Mouse (Mus musculus) MEL (cell line): ENCODE measurements around the gene Eef2k. TPM values are rescaled to one million over a fixed set of nuclear protein-coding genes. Genes with fewer than 3 reads are reported as not detected.

Experiments
- DNase-seq: peaks from one replicate; pipeline ENCODE4 v3.0.0; 2011; ENCODE audit warnings: low read depth, low spot score
- H3K27ac ChIP-seq: 2 replicates; pipeline ENCODE4 v1.5.1; 2012; ENCODE audit warnings: low read depth, mild to moderate bottlenecking, control low read depth, low read length, moderate library complexity; ENCODE audit not compliant: control insufficient read depth
- H3K27me3 ChIP-seq, 2 experiments: fragments of 150-350 bp in 1 of 2; sonication (generic) in 1 of 2; 2 replicates each; pipeline ENCODE4 v1.6.1; 2012; ENCODE audit warnings: low read length in 2 of 2, mild to moderate bottlenecking in 2 of 2, improper control_type of control experiment in 1 of 2, moderate library complexity in 1 of 2; ENCODE audit not compliant: insufficient read depth in 2 of 2, control insufficient read depth in 1 of 2
- H3K36me3 ChIP-seq, 2 experiments: 2 replicates each; pipeline ENCODE4 v1.6.1; 2012 to 2014; ENCODE audit warnings: low read length in 2 of 2, improper control_type of control experiment in 1 of 2, inconsistent platforms in 1 of 2, mild to moderate bottlenecking in 1 of 2; ENCODE audit not compliant: insufficient read depth in 2 of 2, control insufficient read depth in 1 of 2
- H3K4me1 ChIP-seq, 2 experiments: fragments of 150-350 bp in 1 of 2; sonication (generic) in 1 of 2; 2 replicates each; pipeline ENCODE4 v1.6.1; 2012; ENCODE audit warnings: low read length in 2 of 2, improper control_type of control experiment in 1 of 2, mild to moderate bottlenecking in 1 of 2; ENCODE audit not compliant: insufficient read depth in 2 of 2, control insufficient read depth in 1 of 2
- H3K4me3 ChIP-seq, 2 experiments: fragments of 150-350 bp in 1 of 2; sonication (generic) in 1 of 2; 2 replicates each; pipeline ENCODE4 v1.5.1; 2012; ENCODE audit warnings: low read depth in 2 of 2, low read length in 2 of 2, mild to moderate bottlenecking in 2 of 2, moderate library complexity in 2 of 2, control low read depth in 1 of 2, improper control_type of control experiment in 1 of 2; ENCODE audit not compliant: control insufficient read depth in 1 of 2, insufficient read depth in 1 of 2
- H3K79me2 ChIP-seq: 2 replicates; pipeline ENCODE4 v1.6.1; 2012; ENCODE audit warnings: mild to moderate bottlenecking, low read length, moderate library complexity; ENCODE audit not compliant: control insufficient read depth, poor library complexity, insufficient read depth
- H3K9ac ChIP-seq: 2 replicates; pipeline ENCODE4 v1.6.1; 2012; ENCODE audit warnings: low read depth, mild to moderate bottlenecking, control low read depth, low read length, moderate library complexity; ENCODE audit not compliant: control insufficient read depth, poor library complexity, severe bottlenecking
- H3K9me3 ChIP-seq: fragments of 150-350 bp; sonication (generic); replicated peaks from 2 replicates; pipeline ENCODE4 v1.6.1; 2012; ENCODE audit warnings: mild to moderate bottlenecking, low read length, improper control_type of control experiment, moderate library complexity; ENCODE audit not compliant: insufficient read depth
- CHD1 ChIP-seq: IDR thresholded peaks from 2 replicates; pipeline ENCODE4 v1.6.1; 2012; ENCODE audit warnings: low read depth, mild to moderate bottlenecking, inconsistent platforms, low read length, improper control_type of control experiment
- CHD2 ChIP-seq: IDR thresholded peaks from 2 replicates; pipeline ENCODE4 v1.6.1; 2011; ENCODE audit warnings: low read length, improper control_type of control experiment
- E2F4 ChIP-seq: IDR thresholded peaks from 2 replicates; pipeline ENCODE4 v1.6.1; 2011; ENCODE audit warnings: low read depth, low read length, improper control_type of control experiment, borderline replicate concordance
- ELF1 ChIP-seq: IDR thresholded peaks from 2 replicates; pipeline ENCODE4 v1.6.1; 2014; ENCODE audit warnings: low read depth, mild to moderate bottlenecking, inconsistent platforms, low read length, improper control_type of control experiment, moderate library complexity
- EP300 ChIP-seq, 2 experiments: IDR thresholded peaks; 2 replicates each; pipeline ENCODE4 v1.6.1; 2011; ENCODE audit warnings: improper control_type of control experiment in 2 of 2, low read length in 2 of 2, low read depth in 1 of 2, mild to moderate bottlenecking in 1 of 2
- ETS1 ChIP-seq: IDR thresholded peaks from 2 replicates; pipeline ENCODE4 v1.6.1; 2012; ENCODE audit warnings: low read depth, mild to moderate bottlenecking, inconsistent platforms, low read length, improper control_type of control experiment, moderate library complexity
- GATA1 ChIP-seq: IDR thresholded peaks from 2 replicates; pipeline ENCODE4 v1.6.1; 2011; ENCODE audit warnings: low read depth, low read length, improper control_type of control experiment
- JUND ChIP-seq: IDR thresholded peaks from 2 replicates; pipeline ENCODE4 v1.6.1; 2011; ENCODE audit warnings: low read depth, mild to moderate bottlenecking, improper control_type of control experiment, low read length
- KAT2A ChIP-seq: conservative IDR thresholded peaks from 2 replicates; pipeline ENCODE4 v1.6.1; 2012; ENCODE audit warnings: low read depth, low read length, improper control_type of control experiment, inconsistent platforms
- MAFK ChIP-seq: IDR thresholded peaks from 2 replicates; pipeline ENCODE4 v1.6.1; 2011; ENCODE audit warnings: low read depth, mild to moderate bottlenecking, low read length, improper control_type of control experiment, borderline replicate concordance
- MAX ChIP-seq: IDR thresholded peaks from 2 replicates; pipeline ENCODE4 v1.6.1; 2011; ENCODE audit warnings: low read length, improper control_type of control experiment
- MAZ ChIP-seq: IDR thresholded peaks from 2 replicates; pipeline ENCODE4 v1.6.1; 2012; ENCODE audit warnings: low read depth, mild to moderate bottlenecking, inconsistent platforms, low read length, improper control_type of control experiment
- MEF2A ChIP-seq: IDR thresholded peaks from 2 replicates; pipeline ENCODE4 v1.6.1; 2014; ENCODE audit warnings: low read depth, mild to moderate bottlenecking, inconsistent platforms, low read length, improper control_type of control experiment; ENCODE audit not compliant: poor library complexity, insufficient replicate concordance, severe bottlenecking; ENCODE audit errors: extremely low read depth
- MXI1 ChIP-seq: IDR thresholded peaks from 2 replicates; pipeline ENCODE4 v1.6.1; 2011; ENCODE audit warnings: mild to moderate bottlenecking, low read depth, low read length, improper control_type of control experiment
- NELFE ChIP-seq: IDR thresholded peaks from 2 replicates; pipeline ENCODE4 v1.6.1; 2011; ENCODE audit warnings: low read depth, low read length, improper control_type of control experiment
- NRF1 ChIP-seq: IDR thresholded peaks from 2 replicates; pipeline ENCODE4 v1.6.1; 2014; ENCODE audit warnings: low read depth, mild to moderate bottlenecking, inconsistent platforms, low read length, improper control_type of control experiment, moderate library complexity; ENCODE audit not compliant: poor library complexity, insufficient read depth, severe bottlenecking
- POLR2A ChIP-seq, 2 experiments: IDR thresholded peaks; 2 replicates each; pipeline ENCODE4 v1.6.1; 2011 to 2012; ENCODE audit warnings: low read length in 2 of 2, mild to moderate bottlenecking in 2 of 2, control low read depth in 1 of 2, improper control_type of control experiment in 1 of 2, low read depth in 1 of 2, moderate library complexity in 1 of 2; ENCODE audit not compliant: control insufficient read depth in 1 of 2, insufficient read depth in 1 of 2, poor library complexity in 1 of 2
- RAD21 ChIP-seq: IDR thresholded peaks from 2 replicates; pipeline ENCODE4 v1.6.1; 2011; ENCODE audit warnings: mild to moderate bottlenecking, low read depth, low read length, improper control_type of control experiment
- SMC3 ChIP-seq: IDR thresholded peaks from 2 replicates; pipeline ENCODE4 v1.6.1; 2011; ENCODE audit warnings: low read depth, low read length, improper control_type of control experiment
- TBP ChIP-seq: IDR thresholded peaks from 2 replicates; pipeline ENCODE4 v1.8.0; 2011; ENCODE audit warnings: low read depth, low read length, improper control_type of control experiment
- TCF12 ChIP-seq: IDR thresholded peaks from 2 replicates; pipeline ENCODE4 v1.6.1; 2014; ENCODE audit warnings: low read depth, mild to moderate bottlenecking, inconsistent platforms, low read length, improper control_type of control experiment, moderate library complexity
- UBTF ChIP-seq: IDR thresholded peaks from 2 replicates; pipeline ENCODE4 v1.6.1; 2012; ENCODE audit warnings: low read depth, mild to moderate bottlenecking, inconsistent platforms, low read length, improper control_type of control experiment, moderate library complexity, borderline replicate concordance; ENCODE audit not compliant: insufficient read depth
- USF2 ChIP-seq, 2 experiments: IDR thresholded peaks; 2 replicates each; pipeline ENCODE4 v1.6.1; 2011 to 2012; ENCODE audit warnings: improper control_type of control experiment in 2 of 2, low read length in 2 of 2, borderline replicate concordance in 1 of 2, inconsistent platforms in 1 of 2, low read depth in 1 of 2, mild to moderate bottlenecking in 1 of 2; ENCODE audit not compliant: insufficient read depth in 1 of 2
- ZKSCAN1 ChIP-seq: IDR thresholded peaks from 2 replicates; pipeline ENCODE4 v1.6.1; 2012; ENCODE audit warnings: low read depth, mild to moderate bottlenecking, inconsistent platforms, low read length, improper control_type of control experiment, moderate library complexity
- ZMIZ1 ChIP-seq: IDR thresholded peaks from 2 replicates; pipeline ENCODE4 v1.6.1; 2012; ENCODE audit warnings: low read depth, mild to moderate bottlenecking, inconsistent platforms, low read length, improper control_type of control experiment, moderate library complexity
- ZNF384 ChIP-seq: IDR thresholded peaks from 2 replicates; pipeline ENCODE4 v1.6.1; 2012; ENCODE audit warnings: low read depth, mild to moderate bottlenecking, inconsistent platforms, low read length, improper control_type of control experiment
- polyA plus RNA-seq, 2 experiments: library from polyadenylated mRNA; stranded (reverse) in 1 of 2; unstranded in 1 of 2; fragments of >175 nt in 1 of 2; fragments of >200 nt in 1 of 2; gene quantifications; 2 replicates each; pipeline versions ENCODE4 v1.2.1 to v1.2.4; 2012; ENCODE audit warnings: low replicate concordance in 2 of 2, low read depth in 1 of 2; ENCODE audit not compliant: insufficient read length in 2 of 2, insufficient read depth in 1 of 2, missing spikeins in 1 of 2
- total RNA-seq: library from RNA; depleted of rRNA; stranded (reverse); fragments of 300-350 nt; gene quantifications from 2 replicates; pipeline ENCODE4 v1.2.3, GENCODE M21; 2012

Gene Eef2k
- total and polyA plus RNA-seq, 3 experiments, result 56.2 to 69.2 TPM; not detected in 1

DNA sequence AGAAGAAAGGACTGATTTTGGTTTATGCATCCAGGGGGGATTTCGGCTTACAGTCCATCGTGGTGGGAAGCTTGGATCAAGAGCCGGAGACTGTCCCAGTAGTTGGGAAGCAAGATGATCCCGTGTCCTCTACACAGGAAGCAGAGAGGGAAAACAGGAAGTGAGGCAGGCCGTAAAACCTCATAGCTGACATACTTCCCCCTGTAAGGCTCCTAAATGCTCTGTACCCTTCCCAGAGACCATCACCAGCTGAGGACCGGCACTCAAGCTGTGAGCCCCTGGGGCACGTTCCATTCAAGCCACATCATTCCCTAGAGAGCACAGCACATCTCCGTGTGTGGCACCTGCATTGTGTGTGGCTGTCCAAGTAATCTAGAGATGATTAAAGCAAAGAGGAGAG is 59.1 kb downstream of the Eef2k start:
- peaks cover 0 to 5% of the 10 kb centered on the region in 2 experiments; a peak in 2 of 4 replicates for H3K36me3 ChIP-seq
- no peak overlapping the region for H3K4me3 ChIP-seq
- DNase-seq, result no peak
- H3K79me2 ChIP-seq, result no peaks in the 10 kb centered on the region
- H3K9me3 ChIP-seq, result no peaks in the 10 kb centered on the region
- H3K27me3 ChIP-seq, result no peaks in the 10 kb centered on the region
- H3K27ac ChIP-seq, result no peak overlapping the region
- H3K9ac ChIP-seq, result no peak overlapping the region
- H3K4me1 ChIP-seq, result no peaks in the 10 kb centered on the region
- TF ChIP-seq CHD2, result no peak
- no peak for TF ChIP-seq E2F4
- no peak for TF ChIP-seq ZNF384
- no peak for TF ChIP-seq JUND
- TF ChIP-seq POLR2A (IDR thresholded peaks at IDR 0.05; ENCODE audit: control insufficient read depth in 1 of 2, insufficient read depth in 1 of 2, low read depth in 1 of 2, low read length in 2 of 2, poor library complexity in 1 of 2), result no peak
- no peak for TF ChIP-seq ZKSCAN1
- TF ChIP-seq USF2 (IDR thresholded peaks at IDR 0.05; ENCODE audit: borderline replicate concordance in 1 of 2, insufficient read depth in 1 of 2, low read depth in 1 of 2, low read length in 2 of 2), result no peak
- no peak for TF ChIP-seq ELF1
- TF ChIP-seq EP300 (IDR thresholded peaks at IDR 0.05; ENCODE audit: low read depth in 1 of 2, low read length in 2 of 2), result no peak
- no peak for TF ChIP-seq MAZ
- TF ChIP-seq MAFK, result no peak
- no peak for TF ChIP-seq MAX
- no peak for TF ChIP-seq ZMIZ1
- TF ChIP-seq MXI1, result no peak
- no peak for TF ChIP-seq TBP
- no peak for TF ChIP-seq UBTF

DNA sequence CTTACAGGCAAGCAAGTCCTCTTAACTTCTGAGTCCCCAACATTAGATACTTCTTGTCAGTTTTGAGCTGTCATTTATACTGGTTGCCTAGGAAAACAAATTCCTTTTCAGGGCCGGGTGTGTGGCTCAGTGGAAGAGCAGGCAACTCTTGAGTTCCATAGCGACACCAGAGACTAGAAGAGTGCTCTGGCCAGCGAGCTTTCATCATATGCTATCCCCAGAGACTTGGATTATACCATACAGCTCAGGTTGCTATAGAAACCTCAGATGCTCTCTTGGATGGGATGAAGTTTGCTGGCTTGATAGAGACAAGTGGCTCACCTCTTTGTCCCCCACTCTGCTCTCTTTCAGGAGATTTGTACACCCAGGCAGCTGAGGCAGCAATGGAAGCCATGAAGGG is 60.3 kb downstream of the Eef2k start:
- Histone ChIP-seq H3K4me3 (no peak overlapping the region), H3K36me3 (peaks cover 0 to 5% of the 10 kb centered on the region in 2 experiments; a peak in 2 of 4 replicates), H3K9ac (no peak overlapping the region), H3K27ac (no peak overlapping the region), H3K27me3 (no peaks in the 10 kb centered on the region), H3K9me3 (no peaks in the 10 kb centered on the region), H3K4me1 (no peaks in the 10 kb centered on the region), H3K79me2 (no peaks in the 10 kb centered on the region)
- DNase-seq, result no peak
- no peak for TF ChIP-seq KAT2A
- TF ChIP-seq GATA1, result no peak
- TF ChIP-seq TCF12, result no peak
- no peak for TF ChIP-seq MEF2A
- TF ChIP-seq TBP, result no peak
- no peak for TF ChIP-seq NELFE
- no peak for TF ChIP-seq CHD1
- TF ChIP-seq E2F4, result no peak
- no peak for TF ChIP-seq EP300 (IDR thresholded peaks at IDR 0.05; ENCODE audit: low read depth in 1 of 2, low read length in 2 of 2)
- no peak for TF ChIP-seq SMC3
- TF ChIP-seq ETS1, result no peak
- TF ChIP-seq NRF1, result no peak
- no peak for TF ChIP-seq MAZ
- no peak for TF ChIP-seq RAD21
- TF ChIP-seq, all 39 proteins: peak for 0
